Mouse (Mus musculus): ENCODE results near the gene Faap100. TPM values are rescaled to one million over a fixed set of nuclear protein-coding genes. Genes with fewer than 3 reads are reported as not detected.

Faap100 gene
- total and polyA plus RNA-seq, 3 experiments = 6.2 to 30.6 (median 13.6) TPM

DNA sequence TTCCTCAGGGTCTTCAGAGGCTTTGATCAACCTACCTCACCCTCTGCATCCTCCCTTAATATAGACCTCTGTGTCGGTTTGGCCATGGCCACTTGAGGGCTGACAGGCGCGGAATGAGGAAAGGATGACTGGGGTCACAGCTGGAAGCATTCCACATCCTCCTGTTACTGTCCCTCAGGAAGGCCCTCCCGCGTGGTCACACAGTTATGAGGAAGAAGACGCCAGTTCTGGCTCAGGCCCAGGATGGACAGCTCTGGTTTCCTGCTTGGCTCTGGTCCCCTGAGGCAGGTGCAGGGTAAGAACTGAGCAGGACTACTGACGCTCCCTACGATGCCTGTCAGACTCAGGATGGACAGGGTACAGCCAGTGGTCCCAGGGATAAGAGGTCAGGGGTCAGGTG is 18.5 kb downstream of the Faap100 start:
- peaks cover 19% of the 10 kb centered on the region for H3K4me1 ChIP-seq (ENCODE audit: insufficient read depth, low read depth, low read length)
- no peak for ATAC-seq (ENCODE audit: extremely low read depth, insufficient number of reproducible peaks, low FRiP score, poor library complexity, severe bottlenecking)

DNA sequence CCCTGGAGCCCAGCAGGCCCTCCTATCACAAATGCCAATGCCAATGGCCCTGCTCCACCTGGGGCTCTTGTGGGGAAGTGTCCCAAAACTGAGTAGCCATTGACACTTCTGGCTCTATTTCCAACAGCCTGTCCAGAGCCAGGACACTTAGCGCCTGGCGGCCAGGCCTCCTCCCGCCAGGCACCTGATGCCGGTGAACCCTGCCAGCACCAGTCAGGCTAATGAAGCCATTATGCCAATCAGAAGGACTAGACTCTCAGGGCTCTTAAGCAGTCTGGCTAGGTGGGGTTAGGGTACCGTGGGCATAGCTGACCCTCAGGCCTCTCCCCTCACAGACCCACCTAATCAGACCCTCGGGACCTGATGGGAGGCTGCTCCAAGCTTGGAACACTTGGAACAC is 19.2 kb downstream of the Faap100 start:
- ATAC-seq (ENCODE audit: extremely low read depth, insufficient number of reproducible peaks, low FRiP score, poor library complexity, severe bottlenecking) (no peak), DNase-seq (ENCODE audit: low spot score) (no peak)
- Histone ChIP-seq H3K4me3 (ENCODE audit: low read depth, low read length) (no peak overlapping the region), H3K4me1 (ENCODE audit: insufficient read depth, low read depth, low read length) (peaks cover 22% of the 10 kb centered on the region), H3K9me3 (replicated peaks) (no peaks in the 10 kb centered on the region), H3K36me3 (replicated peaks) (no peaks in the 10 kb centered on the region), H3K27me3 (ENCODE audit: insufficient read depth, low read length) (peaks cover 57% of the 10 kb centered on the region)
- TF ChIP-seq TAL1 (conservative IDR thresholded peaks at IDR 0.05; ENCODE audit: low read depth, low read length) (no peak), GATA1 (IDR thresholded peaks at IDR 0.05; ENCODE audit: borderline replicate concordance, low read length) (no peak)

More for the DNA sequence above, 18.5 kb downstream of the Faap100 start:
- H3K9me3 ChIP-seq (replicated peaks) = no peaks in the 10 kb centered on the region
- no peak for DNase-seq (ENCODE audit: low spot score)
- H3K36me3 ChIP-seq (replicated peaks) = no peaks in the 10 kb centered on the region
- H3K4me3 ChIP-seq (ENCODE audit: low read depth, low read length) = no peak overlapping the region
- TF ChIP-seq GATA1 (IDR thresholded peaks at IDR 0.05; ENCODE audit: borderline replicate concordance, low read length) (no peak), CTCF (IDR thresholded peaks at IDR 0.05; ENCODE audit: low read depth, low read length) (no peak), POLR2AphosphoS5 (IDR thresholded peaks at IDR 0.05; ENCODE audit: insufficient replicate concordance, low read depth, low read length) (no peak), GATA2 (IDR thresholded peaks at IDR 0.05; ENCODE audit: borderline replicate concordance, low read depth, low read length) (no peak), TAL1 (conservative IDR thresholded peaks at IDR 0.05; ENCODE audit: low read depth, low read length) (no peak)
- peaks cover 64% of the 10 kb centered on the region for H3K27me3 ChIP-seq (ENCODE audit: insufficient read depth, low read length)

DNA sequence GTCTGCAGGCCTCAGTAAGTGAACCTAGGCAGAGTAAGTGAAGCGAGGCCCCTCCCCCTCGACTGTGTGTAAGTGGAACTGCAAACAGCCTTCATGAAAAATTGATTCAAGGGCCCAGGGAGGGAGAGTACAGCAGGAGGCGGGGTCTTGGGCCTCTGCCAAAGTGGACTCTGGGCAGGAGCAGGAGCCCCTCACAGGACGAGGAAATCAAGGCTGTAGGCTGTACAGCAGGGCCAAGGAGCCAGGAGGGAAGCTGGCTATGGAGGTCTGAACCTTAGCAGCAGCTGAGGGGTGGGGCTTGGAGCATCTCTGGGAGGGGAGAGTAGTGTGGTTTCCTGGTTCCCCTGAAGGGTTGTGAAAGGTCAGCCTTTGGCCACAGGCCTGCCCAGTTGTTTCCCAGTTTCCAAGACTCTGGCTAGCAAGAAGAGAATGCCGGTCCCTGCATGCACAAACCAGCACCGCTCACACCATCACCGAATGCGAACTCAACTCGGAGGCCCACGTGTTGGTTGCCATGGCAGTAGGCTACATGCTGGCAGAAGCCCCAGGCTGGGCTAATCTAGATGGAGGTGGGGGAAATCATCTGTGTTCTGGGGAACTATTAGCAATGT is 20.7 kb downstream of the Faap100 start:
- Histone ChIP-seq H3K4me1 (ENCODE audit: insufficient read depth, low read depth, low read length) (peaks cover 37% of the 10 kb centered on the region), H3K27me3 (ENCODE audit: insufficient read depth, low read length) (peaks cover 49% of the 10 kb centered on the region), H3K36me3 (replicated peaks) (no peaks in the 10 kb centered on the region), H3K4me3 (ENCODE audit: low read depth, low read length) (no peak overlapping the region), H3K9me3 (replicated peaks) (no peaks in the 10 kb centered on the region)
- no peak for ATAC-seq (ENCODE audit: extremely low read depth, insufficient number of reproducible peaks, low FRiP score, poor library complexity, severe bottlenecking)
- DNase-seq (ENCODE audit: low spot score) = no peak
- TF ChIP-seq TAL1 (conservative IDR thresholded peaks at IDR 0.05; ENCODE audit: low read depth, low read length) = no peak

DNA sequence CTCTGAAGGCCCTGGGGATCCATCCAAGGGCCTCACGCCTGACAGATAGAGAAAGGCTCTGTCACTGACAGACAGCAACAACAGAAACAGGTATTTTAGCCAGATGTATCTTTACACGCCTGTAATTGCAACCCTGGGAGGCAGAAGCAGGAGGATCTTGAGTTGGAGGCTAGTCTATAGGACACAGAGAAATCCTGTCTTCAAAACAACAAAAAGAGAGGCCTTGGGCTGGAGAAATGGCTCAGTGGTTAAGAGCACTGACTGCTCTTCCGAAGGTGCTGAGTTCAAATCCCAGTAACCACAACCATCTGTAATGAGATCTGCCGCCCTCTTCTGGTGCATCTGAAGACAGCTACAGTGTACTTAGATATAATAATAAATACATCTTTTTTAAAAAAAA is 21.7 kb downstream of the Faap100 start:
- Histone ChIP-seq H3K4me1 (ENCODE audit: insufficient read depth, low read depth, low read length) (peaks cover 42% of the 10 kb centered on the region), H3K4me3 (ENCODE audit: low read depth, low read length) (no peak overlapping the region), H3K9me3 (replicated peaks) (no peaks in the 10 kb centered on the region), H3K27me3 (ENCODE audit: insufficient read depth, low read length) (peaks cover 46% of the 10 kb centered on the region), H3K36me3 (replicated peaks) (no peaks in the 10 kb centered on the region)
- TF ChIP-seq GATA2 (IDR thresholded peaks at IDR 0.05; ENCODE audit: borderline replicate concordance, low read depth, low read length) = no peak
- no peak for TF ChIP-seq GATA1 (IDR thresholded peaks at IDR 0.05; ENCODE audit: borderline replicate concordance, low read length)
- no peak for TF ChIP-seq TAL1 (conservative IDR thresholded peaks at IDR 0.05; ENCODE audit: low read depth, low read length)
- no peak for TF ChIP-seq POLR2AphosphoS5 (IDR thresholded peaks at IDR 0.05; ENCODE audit: insufficient replicate concordance, low read depth, low read length)
- no peak for TF ChIP-seq CTCF (IDR thresholded peaks at IDR 0.05; ENCODE audit: low read depth, low read length)
- ATAC-seq (ENCODE audit: extremely low read depth, insufficient number of reproducible peaks, low FRiP score, poor library complexity, severe bottlenecking) = no peak
- no peak for DNase-seq (ENCODE audit: low spot score)

DNA sequence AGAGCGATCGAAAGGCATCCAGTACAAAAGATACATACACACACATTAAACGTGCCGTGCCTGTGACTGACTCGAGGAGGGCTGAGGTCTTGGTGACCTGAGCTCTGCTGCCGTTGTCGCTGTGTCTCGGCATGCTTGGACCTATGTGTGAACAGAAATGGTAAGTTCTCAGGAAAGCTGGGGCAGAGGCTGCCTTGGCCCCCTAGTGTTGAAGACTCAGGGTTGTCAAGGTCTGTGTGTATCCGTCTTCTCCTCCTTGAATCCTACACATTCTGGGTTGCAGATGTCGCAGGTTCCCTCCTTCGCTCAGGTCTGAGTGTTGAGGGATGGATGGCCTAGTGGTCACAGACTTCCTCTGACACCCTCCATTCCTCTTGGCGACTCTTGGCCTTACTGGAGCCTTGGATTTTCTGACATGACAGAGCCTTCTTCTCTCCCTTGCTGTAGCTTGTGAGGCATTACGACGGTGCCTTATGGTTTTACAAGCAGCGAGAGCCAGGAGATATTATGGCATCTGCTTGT is 22.2 kb downstream of the Faap100 start:
- DNase-seq (ENCODE audit: low spot score) = no peak
- Histone ChIP-seq H3K9me3 (replicated peaks) (no peaks in the 10 kb centered on the region), H3K4me3 (ENCODE audit: low read depth, low read length) (no peak overlapping the region), H3K36me3 (replicated peaks) (no peaks in the 10 kb centered on the region), H3K27me3 (ENCODE audit: insufficient read depth, low read length) (peaks cover 46% of the 10 kb centered on the region), H3K4me1 (ENCODE audit: insufficient read depth, low read depth, low read length) (peaks cover 47% of the 10 kb centered on the region)
- TF ChIP-seq CTCF (IDR thresholded peaks at IDR 0.05; ENCODE audit: low read depth, low read length) (no peak), TAL1 (conservative IDR thresholded peaks at IDR 0.05; ENCODE audit: low read depth, low read length) (no peak), GATA2 (IDR thresholded peaks at IDR 0.05; ENCODE audit: borderline replicate concordance, low read depth, low read length) (no peak), GATA1 (IDR thresholded peaks at IDR 0.05; ENCODE audit: borderline replicate concordance, low read length) (no peak), POLR2AphosphoS5 (IDR thresholded peaks at IDR 0.05; ENCODE audit: insufficient replicate concordance, low read depth, low read length) (no peak)
- ATAC-seq (ENCODE audit: extremely low read depth, insufficient number of reproducible peaks, low FRiP score, poor library complexity, severe bottlenecking) = no peak

DNA sequence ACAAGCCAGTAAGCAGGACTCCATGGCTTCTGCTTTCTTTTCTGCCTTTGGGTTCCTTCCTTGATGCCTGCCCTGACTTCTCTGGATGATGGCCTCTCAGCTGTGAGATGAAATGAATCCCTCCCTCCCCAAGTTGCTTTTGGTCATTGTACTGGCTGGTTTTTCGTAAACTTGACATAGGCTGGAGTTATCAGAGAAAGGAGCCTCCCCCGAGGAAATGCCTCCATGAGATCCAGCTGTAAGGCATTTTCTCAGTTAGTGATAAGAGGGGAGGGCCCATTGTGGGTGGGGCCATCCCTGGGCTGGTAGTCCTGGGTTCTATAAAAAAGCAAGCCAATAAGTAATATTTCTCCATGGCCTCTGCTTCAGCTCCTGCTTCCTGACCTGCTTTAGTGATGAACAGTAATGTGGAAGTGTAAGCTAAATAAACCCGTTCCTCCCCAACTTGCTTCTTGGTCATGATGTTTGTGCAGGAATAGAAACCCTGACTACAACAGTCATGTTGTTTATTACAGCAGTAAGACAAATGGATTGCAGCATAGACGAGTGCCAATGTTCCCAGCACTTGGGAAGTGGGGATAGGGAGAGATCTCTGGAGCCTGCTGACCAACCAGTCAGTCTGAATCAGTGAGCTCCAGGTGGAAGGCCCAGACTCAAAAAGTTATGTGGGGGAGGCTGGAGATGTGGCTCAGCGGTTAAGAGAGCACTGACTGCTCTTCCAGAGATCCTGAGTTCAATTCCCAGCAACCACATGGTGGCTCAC is 23.1 kb downstream of the Faap100 start:
- DNase-seq (ENCODE audit: low spot score) (no peak), ATAC-seq (ENCODE audit: extremely low read depth, insufficient number of reproducible peaks, low FRiP score, poor library complexity, severe bottlenecking) (no peak)
- Histone ChIP-seq H3K27me3 (ENCODE audit: insufficient read depth, low read length) (peaks cover 44% of the 10 kb centered on the region), H3K9me3 (replicated peaks) (no peaks in the 10 kb centered on the region), H3K36me3 (replicated peaks) (no peaks in the 10 kb centered on the region), H3K4me3 (ENCODE audit: low read depth, low read length) (no peak overlapping the region), H3K4me1 (ENCODE audit: insufficient read depth, low read depth, low read length) (peaks cover 55% of the 10 kb centered on the region)
- TF ChIP-seq TAL1 (conservative IDR thresholded peaks at IDR 0.05; ENCODE audit: low read depth, low read length) (no peak), CTCF (IDR thresholded peaks at IDR 0.05; ENCODE audit: low read depth, low read length) (no peak), GATA1 (IDR thresholded peaks at IDR 0.05; ENCODE audit: borderline replicate concordance, low read length) (no peak), POLR2AphosphoS5 (IDR thresholded peaks at IDR 0.05; ENCODE audit: insufficient replicate concordance, low read depth, low read length) (no peak), GATA2 (IDR thresholded peaks at IDR 0.05; ENCODE audit: borderline replicate concordance, low read depth, low read length) (no peak)
